Mouse (Mus musculus) intestine, postnatal 0 days (tissue): ENCODE results near the gene Ern1. TPM values are rescaled to one million over a fixed set of nuclear protein-coding genes. Genes with fewer than 3 reads are reported as not detected.

Source experiments
- ATAC-seq: fragments of 200-750 bp; cut with Nextera tagmentation; 2 replicates; pipeline ENCODE4 v1.8.0; 2017; ENCODE audit warnings: mild to moderate bottlenecking, moderate TSS enrichment, moderate library complexity
- H3K27ac ChIP-seq: fragments of 300-500 bp; sonication (generic); 2 replicates; pipeline ENCODE4 v1.5.1; 2014; ENCODE audit warnings: mild to moderate bottlenecking, low read depth, low read length, moderate library complexity
- H3K27me3 ChIP-seq: fragments of 300-500 bp; sonication (generic); replicated peaks from 2 replicates; pipeline ENCODE4 v1.6.1; 2014; ENCODE audit warnings: low read length, mixed read lengths; ENCODE audit not compliant: control insufficient read depth, insufficient read depth
- H3K36me3 ChIP-seq: fragments of 300-500 bp; sonication (generic); 2 replicates; pipeline ENCODE4 v1.6.1; 2014; ENCODE audit warnings: mild to moderate bottlenecking, moderate library complexity; ENCODE audit not compliant: control insufficient read depth, insufficient read depth
- H3K4me1 ChIP-seq: fragments of 300-500 bp; sonication (generic); replicated peaks from 2 replicates; pipeline ENCODE4 v1.6.1; 2014; ENCODE audit warnings: antibody characterized with exemption, low read length, mixed read lengths; ENCODE audit not compliant: control insufficient read depth, insufficient read depth
- H3K4me2 ChIP-seq: fragments of 300-500 bp; sonication (generic); replicated peaks from 2 replicates; pipeline ENCODE4 v1.6.1; 2014; ENCODE audit warnings: low read depth, mild to moderate bottlenecking, moderate library complexity
- H3K4me3 ChIP-seq: fragments of 300-500 bp; sonication (generic); 2 replicates; pipeline ENCODE4 v1.5.1; 2014; ENCODE audit warnings: low read depth, low read length
- H3K9ac ChIP-seq: fragments of 300-500 bp; sonication (generic); 2 replicates; pipeline ENCODE4 v1.6.1; 2014; ENCODE audit warnings: mild to moderate bottlenecking, low read depth, low read length
- H3K9me3 ChIP-seq: fragments of 300-500 bp; sonication (generic); 2 replicates; pipeline ENCODE4 v1.6.1; 2016; ENCODE audit warnings: mixed run types; ENCODE audit not compliant: control insufficient read depth
- CTCF ChIP-seq: sonication (generic); IDR thresholded peaks from 2 replicates; pipeline ENCODE4 v1.5.1; 2016; ENCODE audit warnings: low read depth, mild to moderate bottlenecking, control low read depth, antibody characterized with exemption, moderate library complexity
- WGBS: fragments of 180-500 bp; shearing (Covaris S2); extraction: QIAGEN DNeasy Blood & Tissue Kit; methylation state at CpG from one replicate; pipeline ENCODE4 v1.1.7; 2014; 5-methylcytosine and 5-hydroxymethylcytosine counted together
- polyA plus RNA-seq: library from polyadenylated mRNA; unstranded; fragments of >200 nt; fragmentation: Nextera tagmentation; extraction: Ambion mirVana; gene quantifications from 2 replicates; pipeline ENCODE4 v1.2.1, GENCODE M21; 2015

The Ern1 gene
- polyA plus RNA-seq, 1 experiment from 2014 or later: 1.6 TPM

- Histone ChIP-seq H3K36me3 (peaks cover 31% of the 10 kb centered on the region), H3K9me3 (no peaks in the 10 kb centered on the region), H3K4me2 (no peak overlapping the region), H3K4me3 (no peak overlapping the region), H3K27me3 (no peaks in the 10 kb centered on the region), H3K9ac (no peak overlapping the region), H3K27ac (no peak overlapping the region), H3K4me1 (no peaks in the 10 kb centered on the region)
- peak; percentile 29; the same call in 1 of the 2 replicates for ATAC-seq
- 89% methylated on average over 7 of the region's 7 CpGs for WGBS
- TF ChIP-seq CTCF: no peak
These were observed 20.0 kb upstream of the Ern1 start for GRCm38 (mm10) chr11:106507638-106508037.

GRCm38 (mm10) chr11:106506211-106506610 is 18.6 kb upstream of the Ern1 start:
- Histone ChIP-seq H3K27ac (no peak overlapping the region), H3K36me3 (peaks cover 20% of the 10 kb centered on the region), H3K4me2 (no peak overlapping the region), H3K9me3 (no peaks in the 10 kb centered on the region), H3K4me1 (no peaks in the 10 kb centered on the region; the same call in 1 of the 2 replicates), H3K27me3 (no peaks in the 10 kb centered on the region), H3K4me3 (no peak overlapping the region), H3K9ac (no peak overlapping the region)
- peak; percentile 46 for TF ChIP-seq CTCF
- ATAC-seq: no peak
- WGBS: 87% methylated on average over 6 of the region's 6 CpGs

GRCm38 (mm10) chr11:106504129-106504528 is 16.5 kb upstream of the Ern1 start:
- Histone ChIP-seq H3K4me3 (no peak overlapping the region), H3K4me1 (no peaks in the 10 kb centered on the region; the same call in 1 of the 2 replicates)
- ATAC-seq: no peak

GRCm38 (mm10) chr11:106503425-106503717 is 15.7 kb upstream of the Ern1 start:
- Histone ChIP-seq H3K27me3 (no peaks in the 10 kb centered on the region), H3K4me1 (no peaks in the 10 kb centered on the region; the same call in 1 of the 2 replicates), H3K4me2 (no peak overlapping the region), H3K27ac (no peak overlapping the region), H3K4me3 (no peak overlapping the region), H3K9me3 (no peaks in the 10 kb centered on the region), H3K36me3 (peaks cover 11% of the 10 kb centered on the region; the same call in 1 of the 2 replicates), H3K9ac (no peak overlapping the region)
- ATAC-seq: no peak
- WGBS: 68% methylated on average over 4 of the region's 4 CpGs
- TF ChIP-seq CTCF: no peak

More at GRCm38 (mm10) chr11:106504129-106504528, 16.5 kb upstream of the Ern1 start:
- H3K9ac ChIP-seq: no peak overlapping the region
- H3K36me3 ChIP-seq: peaks cover 18% of the 10 kb centered on the region
- H3K9me3 ChIP-seq: no peaks in the 10 kb centered on the region
- no peak for TF ChIP-seq CTCF
- H3K27me3 ChIP-seq: no peaks in the 10 kb centered on the region
- H3K4me2 ChIP-seq: no peak overlapping the region
- H3K27ac ChIP-seq: no peak overlapping the region

- no peak overlapping the region for H3K9ac ChIP-seq
- H3K4me1 ChIP-seq: no peaks in the 10 kb centered on the region; the same call in 1 of the 2 replicates
- H3K36me3 ChIP-seq: peaks cover 7% of the 10 kb centered on the region; the same call in 1 of the 2 replicates
- H3K9me3 ChIP-seq: no peaks in the 10 kb centered on the region
- H3K4me3 ChIP-seq: no peak overlapping the region
- 58% methylated on average over 13 of the region's 13 CpGs for WGBS
- H3K27ac ChIP-seq: no peak overlapping the region
- no peaks in the 10 kb centered on the region for H3K27me3 ChIP-seq
- ATAC-seq: no peak
- H3K4me2 ChIP-seq: no peak overlapping the region
- no peak for TF ChIP-seq CTCF
These were observed 15.2 kb upstream of the Ern1 start for GRCm38 (mm10) chr11:106502631-106503424.

- peaks cover 7% of the 10 kb centered on the region; the same call in 1 of the 2 replicates for H3K36me3 ChIP-seq
- no peak for ATAC-seq
- no peaks in the 10 kb centered on the region for H3K9me3 ChIP-seq
- no peak for TF ChIP-seq CTCF
- H3K27me3 ChIP-seq: no peaks in the 10 kb centered on the region
- no peak overlapping the region for H3K9ac ChIP-seq
- no peak overlapping the region for H3K27ac ChIP-seq
- peak overlapping the region; percentile 91; the same call in 1 of the 2 replicates for H3K4me2 ChIP-seq
- no peak overlapping the region for H3K4me3 ChIP-seq
- no peaks in the 10 kb centered on the region; the same call in 1 of the 2 replicates for H3K4me1 ChIP-seq
These were observed 14.5 kb upstream of the Ern1 start for GRCm38 (mm10) chr11:106502159-106502505.
